Mouse (Mus musculus) heart, postnatal 0 days (tissue): ENCODE measurements around the gene Dgat2. TPM values are rescaled to one million over a fixed set of nuclear protein-coding genes. Genes with fewer than 3 reads are reported as not detected.

Source experiments
- ATAC-seq: fragments of 200-750 bp; cut with Nextera tagmentation; 2 replicates; pipeline ENCODE4 v1.8.0; 2017; ENCODE audit warnings: low read depth, moderate number of reproducible peaks, moderate library complexity; ENCODE audit not compliant: insufficient read depth
- DNase-seq: peaks from one replicate; pipeline ENCODE4 v3.0.0-alpha.2; 2016; ENCODE audit warnings: low spot score
- H3K27ac ChIP-seq: fragments of 300-500 bp; sonication (generic); 2 replicates; pipeline ENCODE4 v1.5.1; 2014; ENCODE audit warnings: low read depth, mild to moderate bottlenecking
- H3K27me3 ChIP-seq: fragments of 300-500 bp; sonication (generic); 2 replicates; pipeline ENCODE4 v1.6.1; 2014; ENCODE audit warnings: low read length, mixed read lengths; ENCODE audit not compliant: control insufficient read depth, insufficient read depth
- H3K36me3 ChIP-seq: fragments of 300-500 bp; sonication (generic); replicated peaks from 2 replicates; pipeline ENCODE4 v1.6.1; 2014; ENCODE audit warnings: low read length, mixed read lengths; ENCODE audit not compliant: control insufficient read depth, insufficient read depth
- H3K4me1 ChIP-seq: fragments of 300-500 bp; sonication (generic); 2 replicates; pipeline ENCODE4 v1.6.1; 2014; ENCODE audit warnings: antibody characterized with exemption; ENCODE audit not compliant: control insufficient read depth, insufficient read depth
- H3K4me2 ChIP-seq: fragments of 300-500 bp; sonication (generic); 2 replicates; pipeline ENCODE4 v1.6.1; 2014; ENCODE audit warnings: low read depth, mild to moderate bottlenecking, low read length, moderate library complexity
- H3K4me3 ChIP-seq: fragments of 300-500 bp; sonication (generic); 2 replicates; pipeline ENCODE4 v1.5.1; 2014; ENCODE audit warnings: low read depth, low read length
- H3K9ac ChIP-seq: fragments of 300-500 bp; sonication (generic); replicated peaks from 2 replicates; pipeline ENCODE4 v1.6.1; 2014; ENCODE audit warnings: low read depth, low read length, mixed read lengths
- H3K9me3 ChIP-seq: fragments of 300-500 bp; sonication (generic); replicated peaks from 2 replicates; pipeline ENCODE4 v1.6.1; 2016; ENCODE audit warnings: low read length; ENCODE audit not compliant: control insufficient read depth
- CTCF ChIP-seq: IDR thresholded peaks from 2 replicates; pipeline ENCODE4 v1.5.1; 2016; ENCODE audit warnings: antibody characterized with exemption, control low read depth, low read depth
- EP300 ChIP-seq: IDR thresholded peaks from 2 replicates; pipeline ENCODE4 v1.6.1; 2016; ENCODE audit warnings: antibody characterized with exemption, low read depth
- WGBS: fragments of 180-500 bp; shearing (Covaris S2); extraction: QIAGEN DNeasy Blood & Tissue Kit; methylation state at CpG from one replicate; pipeline ENCODE4 v1.1.7; 2014; 5-methylcytosine and 5-hydroxymethylcytosine counted together
- polyA plus RNA-seq: library from polyadenylated mRNA; unstranded; fragments of >200 nt; fragmentation: Nextera tagmentation; extraction: Ambion mirVana; gene quantifications from 2 replicates; pipeline ENCODE4 v1.2.1, GENCODE M21; 2015
- total RNA-seq: library from RNA; depleted of rRNA; stranded (reverse); fragments of >200 nt; gene quantifications from 2 replicates; pipeline ENCODE4 v1.2.3, GENCODE M21; 2014; ENCODE audit warnings: low replicate concordance

The Dgat2 gene
- total and polyA plus RNA-seq, 2 experiments from 2014 or later: 114 to 115 TPM

DNA sequence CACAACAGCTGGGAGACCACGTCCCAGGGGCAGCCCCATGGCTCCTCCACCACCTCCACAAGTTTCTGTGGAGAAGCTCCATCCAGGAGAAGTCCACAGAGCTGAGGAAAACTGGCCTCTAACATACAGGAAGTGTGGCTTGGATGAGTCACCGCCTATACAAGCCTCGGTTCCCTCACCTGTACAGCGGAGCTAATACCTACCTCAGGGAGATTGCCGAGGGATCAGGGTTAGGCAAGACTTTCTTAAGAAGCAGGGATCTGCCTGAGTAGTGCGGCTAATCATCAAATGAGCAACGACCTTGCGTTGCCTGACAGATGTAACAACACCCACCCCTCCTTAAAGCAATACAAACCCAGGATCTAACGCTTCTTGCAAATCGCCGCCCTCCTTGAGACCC is 7.4 kb downstream of the Dgat2 start:
- H3K27me3 ChIP-seq: no peaks in the 10 kb centered on the region
- H3K9me3 ChIP-seq: no peaks in the 10 kb centered on the region
- WGBS: 85% methylated on average over 11 of the region's 11 CpGs
- H3K9ac ChIP-seq: no peak overlapping the region
- H3K4me2 ChIP-seq: no peak overlapping the region
- ATAC-seq (no peak), DNase-seq (no peak)
- TF ChIP-seq CTCF: no peak
- no peak for TF ChIP-seq EP300
- peaks cover 12% of the 10 kb centered on the region; the same call in 1 of the 2 replicates for H3K4me1 ChIP-seq
- H3K36me3 ChIP-seq: no peaks in the 10 kb centered on the region
- H3K4me3 ChIP-seq: no peak overlapping the region
- H3K27ac ChIP-seq: no peak overlapping the region

- H3K4me3 ChIP-seq: no peak overlapping the region
- WGBS: 71% methylated on average over 4 of the region's 4 CpGs
- TF ChIP-seq CTCF (no peak), EP300 (no peak)
- ATAC-seq (no peak), DNase-seq (no peak)
- H3K36me3 ChIP-seq: 0 out of 2 replicates have a peak, but pooled peaks cover 4% of the 10 kb centered on the region
- H3K27ac ChIP-seq: no peak overlapping the region
- no peaks in the 10 kb centered on the region for H3K9me3 ChIP-seq
- no peak overlapping the region for H3K9ac ChIP-seq
- H3K4me2 ChIP-seq: no peak overlapping the region
- no peaks in the 10 kb centered on the region for H3K27me3 ChIP-seq
- H3K4me1 ChIP-seq: peaks cover 8% of the 10 kb centered on the region; the same call in 1 of the 2 replicates
Observed at GRCm38 (mm10) chr7:99174006-99174405, 8.5 kb downstream of the Dgat2 start.

DNA sequence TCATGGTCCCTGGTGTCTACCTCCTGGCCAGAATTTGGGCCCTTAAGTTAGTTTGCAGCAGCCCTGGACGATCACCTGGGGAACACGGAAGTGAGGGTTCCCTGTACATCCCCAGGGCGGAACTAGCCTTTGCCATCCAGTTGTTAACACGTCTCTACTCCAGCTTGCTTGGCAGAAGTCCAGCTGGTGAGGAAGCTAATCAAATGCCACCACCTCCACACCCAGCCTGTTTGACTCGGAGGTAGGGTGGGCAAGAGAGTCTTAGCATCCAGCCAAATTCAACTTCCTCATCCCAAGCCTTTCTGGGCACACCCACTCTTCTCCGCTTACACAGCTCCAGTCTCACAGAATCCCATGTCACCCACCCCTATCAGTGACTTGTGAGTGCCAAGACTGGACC is 9.6 kb downstream of the Dgat2 start:
- Histone ChIP-seq H3K9me3 (no peaks in the 10 kb centered on the region), H3K27ac (no peak overlapping the region), H3K9ac (no peak overlapping the region), H3K4me1 (peaks cover 8% of the 10 kb centered on the region; the same call in 1 of the 2 replicates), H3K36me3 (0 out of 2 replicates have a peak, but pooled peaks cover 4% of the 10 kb centered on the region), H3K4me2 (no peak overlapping the region), H3K4me3 (no peak overlapping the region), H3K27me3 (no peaks in the 10 kb centered on the region)
- no peak for DNase-seq
- TF ChIP-seq EP300 (no peak), CTCF (no peak)
- ATAC-seq: peak; percentile 18; the same call in 1 of the 2 replicates
- 32% methylated on average over 6 of the region's 6 CpGs for WGBS

GRCm38 (mm10) chr7:99171730-99172463 is 10.6 kb downstream of the Dgat2 start:
- TF ChIP-seq EP300 (no peak), CTCF (no peak)
- no peak overlapping the region for H3K27ac ChIP-seq
- DNase-seq: no peak
- H3K9me3 ChIP-seq: no peaks in the 10 kb centered on the region
- H3K4me1 ChIP-seq: peaks cover 7% of the 10 kb centered on the region; the same call in 1 of the 2 replicates
- H3K27me3 ChIP-seq: no peaks in the 10 kb centered on the region
- 64% methylated on average over 10 of the region's 10 CpGs for WGBS
- no peak overlapping the region for H3K9ac ChIP-seq
- no peak overlapping the region for H3K4me2 ChIP-seq
- H3K4me3 ChIP-seq: no peak overlapping the region
- H3K36me3 ChIP-seq: 0 out of 2 replicates have a peak, but pooled peaks cover 4% of the 10 kb centered on the region
- no peak for ATAC-seq

- Histone ChIP-seq H3K9ac (no peak overlapping the region), H3K4me2 (no peak overlapping the region), H3K36me3 (0 out of 2 replicates have a peak, but pooled peaks cover 4% of the 10 kb centered on the region), H3K27ac (no peak overlapping the region), H3K4me1 (peaks cover 4% of the 10 kb centered on the region; the same call in 1 of the 2 replicates), H3K9me3 (no peaks in the 10 kb centered on the region), H3K4me3 (no peak overlapping the region), H3K27me3 (no peaks in the 10 kb centered on the region)
- 93% methylated on average over 6 of the region's 6 CpGs for WGBS
- ATAC-seq (no peak), DNase-seq (no peak)
- no peak for TF ChIP-seq CTCF
- TF ChIP-seq EP300: no peak
Observed at GRCm38 (mm10) chr7:99170519-99170918, 12.0 kb downstream of the Dgat2 start.
